Mouse (Mus musculus): ENCODE data around the gene Sfr1.

Gene Sfr1

GRCm38 (mm10) chr19:47752456-47752855 lies 21.0 kb downstream of the Sfr1 start:
- DNase-seq (ENCODE audit: low read depth): no peak

DNA sequence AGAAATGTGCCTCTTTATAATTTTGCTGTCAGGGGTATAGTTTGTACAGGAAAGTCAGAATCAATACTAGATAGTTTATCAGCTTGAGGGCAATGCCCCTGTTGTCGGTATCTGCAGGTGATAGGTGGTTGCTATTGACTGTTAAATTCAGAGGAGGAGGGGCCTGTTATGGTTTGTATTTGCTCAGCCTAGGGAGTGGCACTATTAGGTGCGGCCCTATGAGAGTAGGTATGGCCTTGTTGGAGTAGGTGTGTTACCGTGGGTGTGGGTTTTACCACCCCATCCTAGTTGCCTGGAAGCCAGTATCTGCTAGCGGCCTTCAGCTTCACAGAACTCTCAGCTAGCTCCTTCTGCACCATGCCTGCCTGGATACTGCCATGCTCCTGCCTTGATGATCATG lies 22.4 kb downstream of the Sfr1 start:
- DNase-seq (ENCODE audit: low read depth): no peak

DNA sequence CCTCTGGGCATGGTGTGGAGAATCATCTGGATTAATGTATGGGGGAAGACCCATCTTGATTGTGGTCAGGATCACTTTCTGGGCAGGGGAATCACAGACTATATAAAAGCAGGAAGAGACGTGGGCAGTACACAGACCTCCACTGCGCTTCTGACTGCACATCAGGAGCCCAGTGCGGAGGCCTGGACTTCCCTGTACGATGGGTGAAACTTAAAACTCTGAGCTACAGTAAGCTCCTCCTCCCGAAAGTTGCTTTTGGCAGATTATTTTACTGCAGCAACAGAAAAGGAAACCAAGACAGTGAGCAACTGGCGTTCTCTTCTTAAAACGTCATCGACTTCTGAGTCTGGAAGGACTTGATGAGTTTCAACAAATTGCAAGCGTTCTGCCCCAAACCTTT lies 23.4 kb downstream of the Sfr1 start:
- peak; percentile 7 for DNase-seq (ENCODE audit: low read depth)

DNA sequence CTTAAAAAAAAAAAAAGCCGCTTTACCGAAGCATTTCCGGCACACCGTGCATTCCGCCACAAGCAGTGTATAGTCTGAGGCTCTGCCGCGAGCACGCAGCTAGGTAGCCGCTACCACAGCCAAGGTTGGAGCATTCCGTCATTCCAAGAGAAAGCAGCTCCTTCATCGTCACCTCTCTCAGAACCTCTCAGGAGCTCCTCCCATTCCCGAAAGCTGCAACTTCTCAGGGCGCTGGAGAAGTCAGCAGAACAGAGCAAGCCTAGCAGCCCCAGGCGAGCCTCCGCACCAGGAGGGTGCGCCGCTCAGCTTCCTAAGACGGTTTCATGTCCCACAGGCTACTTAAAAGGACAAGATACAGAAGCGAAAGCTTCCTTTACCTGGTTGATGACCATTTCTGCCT lies 24.1 kb downstream of the Sfr1 start:
- no peak for DNase-seq (ENCODE audit: low read depth)

- no peak for DNase-seq (ENCODE audit: low read depth)
Measured at GRCm38 (mm10) chr19:47777847-47778246, 46.4 kb downstream of the Sfr1 start.

GRCm38 (mm10) chr19:47780145-47780544 lies 48.7 kb downstream of the Sfr1 start:
- no peak for DNase-seq (ENCODE audit: low read depth)

DNA sequence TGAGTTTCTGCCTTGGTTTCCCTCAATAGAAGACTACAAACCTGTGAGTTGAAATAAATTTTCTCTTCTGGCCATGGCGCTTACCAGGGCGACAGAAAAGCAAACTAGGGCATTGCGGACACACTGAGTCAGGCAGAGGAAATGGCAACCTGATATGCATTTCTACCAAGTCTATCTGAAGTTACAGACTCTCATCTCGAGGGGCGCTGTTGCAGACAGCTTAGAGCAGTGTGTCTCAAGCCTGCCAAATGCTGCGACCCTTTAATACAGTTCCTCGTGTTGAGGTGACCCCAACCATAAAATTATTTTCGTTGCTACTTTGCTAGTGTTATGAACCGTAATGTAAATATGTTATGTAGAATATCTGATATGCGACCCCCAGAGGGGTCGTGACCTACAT lies 49.5 kb downstream of the Sfr1 start:
- DNase-seq (ENCODE audit: low read depth): no peak

DNA sequence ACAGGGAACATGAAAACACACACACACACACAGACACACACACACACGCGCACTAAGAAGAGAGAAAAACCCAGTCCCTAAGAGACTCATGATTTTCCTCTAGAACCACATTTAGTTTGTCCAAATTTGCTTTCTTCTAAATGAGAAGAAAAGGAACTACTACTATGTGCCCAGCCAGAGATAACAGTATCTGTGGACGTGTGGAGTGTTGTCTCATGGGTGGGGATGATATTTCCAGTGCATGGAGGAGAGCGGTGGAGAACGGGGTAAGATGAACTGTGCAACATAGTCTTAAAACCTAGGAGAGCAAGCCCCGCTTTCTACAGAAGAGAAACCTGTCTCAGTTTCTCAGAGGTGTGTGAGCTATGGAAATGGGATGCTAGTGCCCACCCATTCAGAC lies 52.4 kb downstream of the Sfr1 start:
- no peak for DNase-seq (ENCODE audit: low read depth)

All from fibroblast of lung, adult 2 months (primary cell).